Mouse (Mus musculus) mesoderm, embryonic 11.5 days (tissue): ENCODE measurements around the gene Gm43552.
"Not testable (repeated sequence)": the region's sequence is repeated elsewhere in the genome, so short reads cannot be mapped to it uniquely, and the experiment has no call there.

ENCODE experiments used
- DNase-seq: peaks from one replicate; pipeline ENCODE4 v3.0.0-alpha.2; 2012; ENCODE audit warnings: low read depth, low spot score

The Gm43552 gene

DNA sequence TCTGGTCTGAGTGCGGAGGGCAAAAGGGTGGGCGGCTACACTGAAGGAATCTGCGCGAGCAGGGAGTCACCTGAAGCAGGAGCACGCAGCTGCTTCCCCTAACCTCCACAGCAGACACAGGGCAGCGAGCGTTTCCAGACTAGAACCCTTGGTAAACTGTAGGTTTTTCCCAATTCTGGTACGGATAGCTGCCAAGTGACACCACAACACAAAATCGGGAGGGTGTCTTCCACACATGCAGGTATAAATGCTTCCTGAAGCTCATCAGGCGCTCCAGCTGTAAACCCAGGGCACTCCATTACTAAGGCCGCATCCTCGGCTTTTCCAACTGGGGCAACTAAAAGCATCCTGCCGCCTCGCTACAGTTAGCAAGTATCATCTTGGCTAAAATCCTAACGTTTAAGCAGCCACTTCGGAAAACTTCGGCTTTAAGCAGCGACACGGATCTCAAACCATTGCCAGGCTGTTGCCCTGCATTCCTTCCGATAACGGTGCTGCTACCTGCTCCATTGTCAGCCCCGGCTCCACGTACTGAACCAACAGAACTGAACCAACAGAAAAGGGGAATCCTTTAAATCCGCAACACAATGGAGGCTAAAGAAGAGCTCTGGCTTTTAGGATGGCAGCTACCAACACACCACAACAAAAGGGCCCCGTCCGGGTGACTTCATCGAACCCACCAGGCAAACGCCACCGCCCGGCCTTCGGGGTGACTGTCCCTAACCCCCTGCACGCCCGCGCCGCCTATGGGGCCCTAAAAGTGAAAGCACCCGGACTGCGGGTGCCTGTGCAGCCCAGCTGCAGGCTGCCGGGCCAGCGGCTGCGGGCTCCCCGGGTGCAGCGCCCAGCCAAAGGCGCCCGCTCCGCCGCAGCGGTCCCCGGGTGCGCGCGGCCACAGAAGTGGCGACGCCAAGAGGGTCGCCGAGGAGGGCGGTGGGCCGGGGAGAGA lies 592 bp downstream of the Gm43552 start:
- DNase-seq = peak; percentile 59

- DNase-seq = no peak
These were observed 2.8 kb downstream of the Gm43552 start for GRCm38 (mm10) chr5:65489830-65490229.

DNA sequence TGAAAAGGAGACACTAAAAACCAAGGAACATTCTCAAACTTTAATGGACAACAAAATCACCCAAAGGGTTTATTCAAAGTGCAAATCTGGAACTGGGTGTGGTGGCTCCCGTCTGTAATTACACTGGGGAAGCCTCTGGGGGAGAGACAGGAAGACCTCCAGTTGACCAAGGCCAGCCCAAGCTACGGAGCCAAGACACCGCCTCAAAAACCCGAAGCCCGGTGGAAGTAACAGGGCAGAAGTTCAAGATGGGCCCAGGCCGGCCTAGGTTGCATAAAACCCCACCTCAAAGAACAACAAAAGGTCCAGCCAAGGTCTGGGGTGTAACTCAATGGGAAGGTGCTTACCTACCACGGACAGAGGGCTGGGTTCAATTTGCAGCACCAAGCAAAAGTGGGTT lies 3.9 kb downstream of the Gm43552 start:
- no peak for DNase-seq

DNA sequence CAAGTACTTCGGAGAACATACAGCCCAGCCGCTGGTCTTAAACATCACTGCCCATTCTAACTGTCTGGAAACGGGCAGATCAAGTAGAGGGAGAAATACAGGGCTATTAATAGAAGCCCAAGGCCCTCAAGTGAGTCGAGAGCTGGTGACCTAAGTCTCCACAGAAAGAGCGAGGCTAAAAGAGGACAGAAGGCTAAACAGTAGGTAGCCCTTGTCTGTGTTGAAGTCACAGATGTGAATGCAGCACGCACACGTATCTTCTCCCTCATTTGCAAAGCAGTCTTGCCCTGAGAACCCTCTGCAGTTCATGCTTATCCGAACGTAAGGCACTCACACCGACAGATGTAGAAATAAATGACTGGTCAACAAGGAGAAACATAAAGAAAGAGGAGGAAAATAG lies 5.3 kb downstream of the Gm43552 start:
- DNase-seq = no peak

- no peak for DNase-seq
These were observed 6.1 kb downstream of the Gm43552 start for GRCm38 (mm10) chr5:65486514-65486913.

- no peak for DNase-seq
These were observed 9.6 kb downstream of the Gm43552 start for GRCm38 (mm10) chr5:65482996-65483395.

DNA sequence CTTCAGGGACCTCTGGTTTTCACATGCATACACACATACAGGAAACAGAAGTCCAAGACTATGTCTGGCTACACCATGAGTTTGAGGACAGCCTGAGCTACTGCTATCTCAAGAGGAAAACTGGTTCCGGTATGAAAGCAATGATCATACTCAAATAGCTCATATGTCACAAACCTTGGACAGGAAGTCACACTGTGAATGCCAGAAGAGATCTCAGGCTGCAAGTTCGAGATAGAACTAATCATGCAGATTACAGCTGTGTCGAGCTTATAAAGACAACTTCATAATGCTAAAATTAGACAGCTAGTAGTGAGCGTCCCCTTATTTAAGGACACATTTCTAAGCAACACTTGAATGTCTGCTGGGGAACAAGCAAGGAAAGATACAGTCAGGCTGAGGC lies 12.1 kb downstream of the Gm43552 start:
- DNase-seq = no peak

DNA sequence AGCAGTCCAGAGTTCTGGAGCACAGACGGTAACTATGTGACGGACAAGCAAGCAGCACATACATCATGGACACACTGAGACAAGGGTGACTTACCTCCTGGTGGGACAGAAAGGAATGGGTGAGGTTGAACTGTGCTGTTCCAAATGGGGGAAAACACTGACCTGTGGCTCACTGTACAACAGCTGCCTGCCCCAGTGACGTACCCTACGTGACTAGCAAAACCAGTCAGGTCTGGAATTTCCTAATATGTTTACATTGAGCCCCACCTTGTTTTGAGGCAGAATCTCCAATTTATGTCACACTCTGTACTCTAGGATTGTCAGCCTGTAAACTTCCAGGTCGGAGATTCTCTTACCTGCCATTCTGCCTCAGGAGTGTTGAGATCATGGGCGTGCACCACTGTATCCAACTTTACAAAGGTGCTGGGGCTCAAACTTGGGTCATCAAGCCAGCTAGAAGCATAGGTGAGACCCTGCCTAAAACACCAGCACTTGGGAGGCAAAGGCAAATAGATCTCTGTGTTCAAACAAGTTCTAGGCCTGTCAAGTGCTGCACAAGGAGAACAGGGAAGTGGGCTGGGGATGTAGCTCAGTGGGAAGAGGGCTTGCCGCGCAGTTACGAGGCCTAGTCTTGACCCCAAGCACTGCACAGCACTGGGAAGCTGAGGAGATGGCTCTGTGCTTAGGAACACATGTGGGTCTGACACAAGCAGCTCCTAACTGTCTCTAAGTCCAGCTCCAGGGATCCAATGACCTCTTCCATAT lies 12.8 kb downstream of the Gm43552 start:
- no peak for DNase-seq

- DNase-seq = no peak
These were observed 14.4 kb downstream of the Gm43552 start for GRCm38 (mm10) chr5:65478224-65478623.

- DNase-seq = not testable (repeated sequence)
These were observed 15.9 kb downstream of the Gm43552 start for GRCm38 (mm10) chr5:65476739-65477138.

GRCm38 (mm10) chr5:65475806-65476205 lies 16.8 kb downstream of the Gm43552 start:
- DNase-seq = no peak

DNA sequence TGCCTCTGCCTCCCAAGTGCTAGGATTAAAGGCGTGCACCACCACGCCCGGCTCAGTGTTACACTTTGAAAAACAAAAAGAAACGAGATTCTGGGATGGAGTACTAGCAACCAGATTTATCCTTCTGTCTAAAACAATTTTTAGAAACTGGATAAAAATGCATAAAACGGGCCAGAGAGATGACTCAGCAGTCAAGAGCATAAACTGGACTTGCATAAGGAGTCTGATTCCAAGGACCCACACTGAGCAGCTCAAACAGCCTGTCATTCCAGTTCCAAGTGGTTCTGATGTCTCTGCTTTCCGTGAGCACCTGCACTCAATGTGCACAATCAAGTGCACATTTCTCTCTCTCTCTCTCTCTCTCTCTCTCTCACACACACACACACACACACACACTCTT lies 22.9 kb downstream of the Gm43552 start:
- no peak for DNase-seq

- DNase-seq = no peak
These were observed 25.7 kb downstream of the Gm43552 start for GRCm38 (mm10) chr5:65466911-65467310.

GRCm38 (mm10) chr5:65460361-65460760 lies 32.3 kb downstream of the Gm43552 start:
- no peak for DNase-seq

- DNase-seq = no peak
These were observed 33.2 kb downstream of the Gm43552 start for GRCm38 (mm10) chr5:65459454-65459853.

DNA sequence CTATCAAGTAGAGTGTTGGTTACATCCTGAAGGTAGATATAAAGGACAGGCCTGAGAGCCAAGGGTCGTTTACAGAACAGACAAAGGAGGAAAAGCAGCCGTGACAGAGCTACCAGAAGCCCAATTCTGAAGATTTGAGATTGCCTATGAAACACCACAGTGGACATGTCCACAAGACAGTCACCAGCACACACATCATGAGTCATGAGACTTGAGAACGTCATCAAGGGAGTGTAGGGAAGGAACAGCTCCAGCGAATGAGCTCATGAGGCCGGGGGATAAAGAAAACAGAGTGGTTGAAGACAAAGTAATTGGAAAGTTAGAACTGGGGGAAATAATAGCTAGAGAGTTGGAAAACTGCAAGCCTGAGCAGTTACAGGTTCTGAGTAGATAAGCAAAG lies 34.8 kb downstream of the Gm43552 start:
- DNase-seq = no peak

- DNase-seq = no peak
These were observed 35.4 kb downstream of the Gm43552 start for GRCm38 (mm10) chr5:65457086-65457827.

- no peak for DNase-seq
These were observed 37.9 kb downstream of the Gm43552 start for GRCm38 (mm10) chr5:65454771-65455170.

DNA sequence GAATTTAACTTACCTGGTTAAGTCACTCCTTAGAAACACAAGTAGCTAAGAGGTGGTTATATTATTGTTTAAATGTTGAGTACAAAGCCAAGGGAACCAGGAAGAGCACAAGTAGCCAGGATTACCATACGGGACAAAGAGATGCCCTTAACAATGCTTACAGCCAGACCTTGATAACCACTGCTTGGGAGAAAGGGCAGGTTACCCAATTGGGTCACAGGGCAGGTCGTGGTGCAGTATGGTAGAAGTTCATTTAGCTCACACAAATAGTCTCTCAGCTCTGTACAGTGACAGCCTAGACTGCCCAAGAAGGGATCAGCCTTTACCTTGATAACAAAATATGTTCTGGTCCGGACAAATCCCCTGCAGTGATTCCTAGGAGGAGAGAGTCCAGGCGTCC lies 43.7 kb downstream of the Gm43552 start:
- no peak for DNase-seq

- DNase-seq = no peak
These were observed 44.8 kb downstream of the Gm43552 start for GRCm38 (mm10) chr5:65447826-65448225.

DNA sequence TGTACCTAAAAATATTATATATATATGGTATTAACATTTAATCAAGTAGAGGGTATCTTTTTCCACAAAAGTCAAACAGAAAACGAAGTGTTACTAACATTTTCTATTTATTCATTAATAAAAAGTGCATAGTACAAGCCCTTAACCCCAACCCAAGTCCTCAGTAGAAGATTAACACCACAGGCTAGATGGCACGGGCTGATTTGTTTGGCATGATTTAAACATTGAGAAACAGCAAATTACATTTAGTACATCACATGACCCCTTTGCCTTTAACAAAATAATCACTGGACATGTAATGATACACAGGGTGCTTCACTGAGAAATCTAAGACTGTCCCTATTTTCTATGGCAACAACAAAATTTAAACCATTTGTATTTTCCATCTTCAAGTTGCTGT lies 45.9 kb downstream of the Gm43552 start:
- no peak for DNase-seq

GRCm38 (mm10) chr5:65444981-65445380 lies 47.7 kb downstream of the Gm43552 start:
- DNase-seq = no peak
